Mouse (Mus musculus) lung, adult 10 weeks (tissue): ENCODE results near the gene Oca2. TPM values are rescaled to one million over a fixed set of nuclear protein-coding genes. Genes with fewer than 3 reads are reported as not detected.

ENCODE experiments used
- polyA plus RNA-seq: library from polyadenylated mRNA; stranded (reverse); fragments of 350-450 nt; fragmentation: Illumina TruSeq; extraction: RNeasy Lipid Tissue Mini Kit (QIAGEN cat#74804); gene quantifications from one replicate; pipeline ENCODE4 v1.2.3, GENCODE M21; 2014; ENCODE audit warnings: low read depth, low replicate concordance; ENCODE audit not compliant: insufficient read depth

The Oca2 gene
- polyA plus RNA-seq, result not detected

DNA sequence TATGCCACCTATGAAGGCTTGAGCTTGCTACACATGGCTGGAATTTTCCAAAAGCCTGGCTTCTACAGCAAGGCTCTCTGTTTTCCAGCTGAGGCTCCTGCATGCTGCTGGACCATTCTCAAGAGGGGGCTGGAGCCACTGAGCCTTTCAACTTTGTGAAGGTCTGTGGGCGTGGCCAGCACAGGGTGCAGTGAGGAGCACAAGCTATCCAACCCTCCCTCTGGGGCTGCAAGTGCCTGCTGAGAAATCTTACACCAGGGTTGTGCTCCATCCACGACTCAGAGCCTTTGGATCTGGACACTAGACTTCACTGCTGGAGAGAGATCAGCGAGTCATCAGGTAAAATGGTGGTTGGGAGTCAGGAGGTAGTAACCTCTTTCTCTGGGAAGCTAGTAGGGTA is at the start of gene Oca2:
Oca2 (plus strand) TSS at position 218 of the 400 bp plus-strand sequence.

Other genes starting within 250 kb of the Oca2 start
- gene Nipa1, start 219.8 kb upstream of the Oca2 start, polyA plus RNA-seq, result 11.7 TPM
- gene Herc2, start 189.6 kb upstream of the Oca2 start, polyA plus RNA-seq, result 10.1 TPM